Mouse (Mus musculus) cerebellum, adult 2 months (tissue): Measurements from ENCODE around the gene Spred1.

Source experiments
- CTCF ChIP-seq: fragments of 200-500 bp; IDR thresholded peaks from 2 replicates; pipeline ENCODE4 v1.5.1; 2011; ENCODE audit warnings: low read depth, mild to moderate bottlenecking, control low read depth, low read length, moderate library complexity, borderline replicate concordance; ENCODE audit not compliant: insufficient read depth
- POLR2A ChIP-seq: fragments of 200-500 bp; IDR thresholded peaks from 2 replicates; pipeline ENCODE4 v1.6.1; 2011; ENCODE audit warnings: low read length, control low read depth, borderline replicate concordance; ENCODE audit not compliant: insufficient read depth

- TF ChIP-seq CTCF (no peak), POLR2A (no peak)
These were observed 16.6 kb downstream of the Spred1 start for GRCm38 (mm10) chr2:117137751-117138150.
